Mouse (Mus musculus) telencephalon, adult 2 months (tissue): ENCODE measurements around the gene Usp4.

Experiments
- DNase-seq: peaks from one replicate; pipeline ENCODE4 v3.0.0-alpha.2; 2011; ENCODE audit warnings: low read depth, low spot score

Gene Usp4

GRCm38 (mm10) chr9:108411381-108411942 is 63.8 kb downstream of the Usp4 start:
- peak; percentile 89 for DNase-seq

GRCm38 (mm10) chr9:108412221-108412620 is 64.6 kb downstream of the Usp4 start:
- DNase-seq = no peak

GRCm38 (mm10) chr9:108428384-108428783 is 80.7 kb downstream of the Usp4 start, which contains the start of gene Ccdc36:
Gene Ccdc36 (minus strand): TSS chr9:108428484.
- no peak for DNase-seq

DNA sequence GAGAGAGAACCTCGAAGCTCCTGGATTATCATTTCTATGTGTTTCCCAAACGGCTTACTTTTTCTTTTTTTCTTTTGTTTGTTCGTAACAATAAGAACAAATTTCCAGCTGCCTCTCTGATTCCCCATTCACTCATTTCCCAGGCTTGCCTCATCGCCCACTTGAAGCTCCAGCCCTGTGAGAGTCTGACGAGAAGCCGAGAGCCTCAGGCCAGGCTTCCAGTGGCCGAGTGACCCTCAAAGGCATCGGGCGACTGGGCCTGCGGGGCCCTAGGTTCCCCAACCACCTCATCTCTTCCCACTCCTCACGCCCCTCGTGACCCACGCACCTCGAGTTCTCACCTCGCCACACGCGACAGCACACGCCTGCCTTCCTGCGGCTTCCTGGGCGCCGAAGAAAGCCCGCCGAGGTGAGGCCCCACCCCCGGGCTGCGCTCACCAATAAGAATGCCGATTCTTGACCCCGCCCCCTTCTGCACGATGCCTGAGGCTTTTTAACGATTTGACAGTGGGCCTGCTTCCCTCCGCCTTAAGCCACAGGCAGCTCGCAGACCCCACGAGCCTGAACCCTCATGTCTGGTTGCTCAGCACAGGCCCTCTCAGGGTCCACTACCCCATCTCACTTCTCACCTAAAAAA is 83.9 kb downstream of the Usp4 start:
- DNase-seq = no peak

- DNase-seq = no peak
These were observed 88.5 kb downstream of the Usp4 start, which contains the start of gene BC048562 for GRCm38 (mm10) chr9:108436182-108436581. Gene BC048562 (plus strand): TSS chr9:108436482.

DNA sequence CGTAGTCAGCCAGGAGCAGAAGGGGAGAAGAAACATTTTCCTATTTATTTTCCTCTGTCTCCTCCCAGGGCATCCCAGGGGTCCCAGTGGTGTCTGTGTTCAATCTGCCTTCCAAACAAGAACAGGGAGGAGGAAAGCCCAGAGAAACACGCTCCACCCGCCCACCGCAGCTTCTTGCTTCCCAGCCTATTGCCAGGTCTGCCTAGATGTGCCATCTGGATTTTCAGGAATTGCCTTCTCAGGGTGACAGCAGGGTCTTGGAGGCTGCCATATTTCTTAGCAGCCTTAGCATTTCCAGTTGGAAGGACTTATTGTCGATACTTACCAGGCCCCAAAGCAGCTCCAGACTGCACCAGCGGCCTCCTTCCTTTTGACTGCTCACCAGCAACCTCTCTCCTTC is 91.5 kb downstream of the Usp4 start:
- no peak for DNase-seq

GRCm38 (mm10) chr9:108440485-108440884 is 92.8 kb downstream of the Usp4 start:
- no peak for DNase-seq

DNA sequence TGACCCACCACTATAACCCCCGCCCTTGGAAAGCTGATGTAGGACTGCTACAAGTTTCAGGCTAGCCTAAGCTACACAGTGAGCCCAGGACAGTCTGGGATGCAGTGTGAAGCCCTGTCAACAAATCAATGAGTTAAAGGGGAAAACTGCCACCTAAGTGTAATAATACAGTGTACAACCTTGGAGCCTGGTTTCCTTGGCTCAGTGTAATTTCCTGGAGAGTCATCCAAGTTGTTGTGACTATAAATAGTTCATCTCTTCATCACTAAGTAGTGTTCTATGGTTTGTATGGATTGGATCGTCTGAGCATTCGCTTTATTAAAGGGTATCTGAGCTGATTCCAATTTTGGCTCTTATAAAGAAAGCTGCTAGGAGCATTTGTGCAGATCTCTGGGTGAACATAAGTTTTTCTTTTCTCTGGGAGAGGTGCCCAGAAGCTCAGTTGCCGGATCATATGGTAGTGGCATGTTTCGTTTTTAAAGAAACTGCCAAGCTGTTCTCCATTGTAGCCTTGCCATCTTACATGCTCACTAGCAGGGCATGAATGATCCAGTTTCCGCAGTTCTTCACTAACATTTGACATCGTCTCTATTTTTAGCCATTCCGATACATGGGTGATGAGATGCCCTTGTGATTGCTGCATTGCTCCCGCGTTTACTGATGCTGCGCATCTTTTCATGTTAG is 93.7 kb downstream of the Usp4 start:
- peak; percentile 90 for DNase-seq
